Mouse (Mus musculus) kidney, adult 18-20 months (tissue): ENCODE results near the gene Gipc3.
A peak's percentile ranks its signal among the peaks of the same experiment; 100 is the strongest.

Experiments
- DNase-seq: peaks from one replicate; pipeline ENCODE4 v3.0.0; 2021

Gipc3 gene

GRCm38 (mm10) chr10:81319741-81320549, 23.1 kb downstream of the Gipc3 start:
- DNase-seq: no peak

DNA sequence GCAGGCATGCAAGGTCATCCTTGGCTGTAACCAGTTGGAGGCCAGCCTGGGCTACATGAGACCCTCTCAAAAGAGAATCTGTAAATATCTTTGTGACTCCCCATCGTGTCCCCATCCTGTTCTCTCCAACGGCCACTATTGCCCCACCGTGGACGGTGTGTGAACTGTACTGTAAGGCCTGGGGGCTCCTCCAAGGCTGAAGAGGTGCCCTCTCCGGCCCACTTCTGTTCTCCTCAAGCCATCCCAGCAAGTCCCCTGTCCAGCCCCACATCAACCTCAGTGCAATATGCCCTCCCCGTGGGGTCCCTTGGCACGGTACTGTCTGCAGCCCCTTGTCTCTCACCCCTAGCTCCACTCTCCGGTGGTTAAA, 23.8 kb downstream of the Gipc3 start:
- no peak for DNase-seq

DNA sequence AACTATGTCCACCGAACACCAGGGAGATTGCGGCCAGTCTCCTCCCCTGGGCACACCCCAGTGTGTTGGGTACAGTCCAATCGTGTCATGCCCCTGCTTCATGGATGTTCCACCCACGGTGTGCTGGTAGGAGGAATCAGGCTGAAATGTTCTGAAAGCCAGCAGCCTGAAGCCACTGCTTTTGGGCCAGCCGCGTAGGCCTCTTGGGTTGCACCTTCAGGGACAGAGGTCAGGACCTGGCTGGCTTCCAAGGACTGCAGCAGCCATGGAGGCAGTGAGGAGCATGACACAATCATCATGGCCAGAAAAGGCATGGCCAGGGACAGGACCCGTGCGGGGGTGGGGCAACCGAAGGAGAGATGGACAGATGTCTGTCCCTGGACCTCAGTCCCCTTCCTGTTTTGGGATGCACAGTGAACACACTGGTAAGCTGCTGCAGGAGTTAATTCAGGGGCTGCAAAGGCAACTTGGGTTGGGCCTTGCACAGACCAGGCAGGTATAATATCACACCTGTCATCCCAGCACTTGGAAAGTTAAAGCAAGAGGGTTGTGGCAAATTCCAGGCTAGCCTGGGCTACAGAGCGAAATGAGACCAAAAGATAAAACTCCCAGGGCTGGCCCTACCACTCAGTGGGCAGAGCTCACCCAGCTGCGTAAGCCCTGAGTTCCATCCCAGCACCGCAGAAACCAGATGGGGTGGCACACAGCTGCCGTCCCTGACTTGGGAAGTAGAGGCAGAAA, 24.3 kb downstream of the Gipc3 start:
- peak; percentile 39 for DNase-seq

- peak; percentile 69 for DNase-seq
Observed at GRCm38 (mm10) chr10:81317273-81317672, 25.8 kb downstream of the Gipc3 start.

DNA sequence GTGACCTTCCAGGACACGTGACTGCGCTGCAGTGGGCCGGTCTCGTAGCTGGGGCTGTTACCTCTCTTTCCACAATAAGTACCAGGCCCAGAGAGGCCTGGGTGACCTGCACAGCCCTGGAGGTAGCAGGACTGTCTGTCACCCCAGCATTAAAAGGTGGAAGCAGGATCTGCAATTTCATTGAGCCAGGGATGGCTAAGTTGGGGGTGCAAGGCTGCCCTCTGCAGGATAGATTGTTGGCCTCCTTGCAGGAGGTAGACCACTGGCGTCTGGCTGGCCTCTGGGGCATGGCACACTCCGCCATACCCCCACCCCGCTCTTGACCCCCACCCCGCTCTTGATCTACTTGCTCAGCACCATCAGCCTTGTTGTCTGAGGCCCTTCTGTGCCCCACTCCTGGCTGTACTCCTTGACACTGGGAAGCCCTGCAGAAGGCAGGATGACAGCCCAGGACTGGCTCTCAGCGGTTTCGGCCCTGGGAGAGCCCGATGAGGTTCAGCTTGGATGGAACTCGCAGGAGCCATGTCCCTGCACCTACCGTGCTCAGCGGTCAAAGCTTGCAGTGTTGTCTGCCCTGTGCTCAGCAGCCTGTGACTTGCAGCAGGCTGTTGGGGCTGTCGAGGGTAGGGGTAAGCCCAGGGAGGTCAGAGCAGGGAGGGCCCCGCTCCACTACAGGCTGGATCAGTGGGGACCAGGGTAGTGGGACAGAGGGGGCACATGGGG, 26.6 kb downstream of the Gipc3 start:
- peak; percentile 46 for DNase-seq

GRCm38 (mm10) chr10:81315587-81315986, 27.5 kb downstream of the Gipc3 start:
- DNase-seq: no peak

DNA sequence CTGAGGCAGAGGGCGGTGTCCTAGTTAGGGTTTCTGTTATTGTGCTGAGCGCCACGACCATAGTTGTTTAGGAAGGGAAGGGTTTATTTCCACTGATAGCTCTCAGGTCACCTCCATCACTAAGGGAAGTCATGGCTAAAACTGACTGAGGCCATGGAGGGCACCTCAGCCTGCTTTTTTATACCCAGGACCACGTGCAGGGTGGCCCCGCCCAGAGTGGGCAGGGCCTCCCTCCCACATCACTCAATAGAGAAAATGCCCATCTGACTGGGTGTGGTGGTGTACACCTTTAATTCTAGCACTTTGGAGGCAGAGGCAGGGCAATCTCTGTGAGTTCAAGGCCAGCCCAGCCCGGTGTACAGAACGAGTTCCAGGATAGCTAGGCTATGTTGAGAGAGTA, 28.9 kb downstream of the Gipc3 start:
- DNase-seq: no peak

DNA sequence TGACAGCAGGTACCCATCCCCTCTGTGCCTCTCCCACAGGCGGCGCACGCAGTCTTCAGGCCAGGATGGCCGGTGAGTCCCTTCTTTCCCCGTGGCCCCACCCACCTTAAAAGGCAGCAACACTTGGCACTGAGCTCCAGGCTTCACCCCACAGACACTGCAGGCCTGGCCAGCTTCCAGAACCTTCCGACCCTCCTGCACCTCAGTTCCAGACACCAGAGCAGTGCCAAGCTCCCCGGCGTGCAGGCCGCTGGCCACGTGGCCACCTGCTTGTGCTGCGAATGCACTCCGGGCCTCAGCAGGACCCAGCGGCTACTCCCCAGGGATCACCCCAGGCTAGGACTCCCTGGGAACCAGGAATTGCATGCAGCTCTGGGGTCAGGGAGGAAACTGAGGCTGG, 29.5 kb downstream of the Gipc3 start:
- no peak for DNase-seq

- DNase-seq: no peak
Observed at GRCm38 (mm10) chr10:81309571-81309970, 33.5 kb downstream of the Gipc3 start.

DNA sequence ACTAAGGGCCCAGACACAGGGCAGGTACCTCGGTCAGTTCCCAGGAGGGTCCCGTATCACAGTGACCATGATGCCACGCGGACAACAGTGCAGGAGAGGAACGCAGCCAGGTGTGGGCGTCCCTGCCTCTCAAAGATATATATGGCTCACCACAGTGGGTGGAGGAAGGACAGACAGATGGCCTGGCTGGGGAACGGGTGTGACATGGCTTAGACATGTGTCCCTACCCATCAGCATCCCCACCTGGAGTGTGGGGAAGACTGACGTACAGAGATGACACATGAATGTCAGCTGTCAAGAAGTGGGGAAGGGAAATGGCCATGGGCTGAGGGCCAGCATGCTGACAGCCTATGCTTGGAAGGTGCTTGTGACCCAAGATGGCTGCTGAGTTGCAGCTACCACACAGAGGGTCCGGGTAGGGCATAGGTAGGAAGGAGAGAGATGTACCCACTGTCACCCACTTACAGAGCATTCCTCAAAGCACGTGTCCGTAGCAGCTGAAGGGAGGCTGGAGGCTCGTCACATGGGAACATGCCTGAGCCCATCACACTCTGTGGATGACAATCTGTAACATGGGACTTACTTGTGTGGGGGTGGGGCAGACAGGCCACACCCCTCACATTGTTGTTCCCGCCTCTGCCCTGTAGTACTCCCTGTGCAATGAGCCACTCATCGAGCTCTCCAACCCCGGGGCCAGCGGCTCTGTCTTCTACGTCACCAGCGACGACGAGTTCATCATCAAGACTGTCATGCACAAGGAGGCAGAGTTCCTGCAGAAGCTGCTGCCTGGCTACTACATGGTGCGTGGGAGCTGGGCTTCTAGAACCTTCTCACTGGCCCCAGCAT, 36.0 kb downstream of the Gipc3 start:
- DNase-seq: no peak

DNA sequence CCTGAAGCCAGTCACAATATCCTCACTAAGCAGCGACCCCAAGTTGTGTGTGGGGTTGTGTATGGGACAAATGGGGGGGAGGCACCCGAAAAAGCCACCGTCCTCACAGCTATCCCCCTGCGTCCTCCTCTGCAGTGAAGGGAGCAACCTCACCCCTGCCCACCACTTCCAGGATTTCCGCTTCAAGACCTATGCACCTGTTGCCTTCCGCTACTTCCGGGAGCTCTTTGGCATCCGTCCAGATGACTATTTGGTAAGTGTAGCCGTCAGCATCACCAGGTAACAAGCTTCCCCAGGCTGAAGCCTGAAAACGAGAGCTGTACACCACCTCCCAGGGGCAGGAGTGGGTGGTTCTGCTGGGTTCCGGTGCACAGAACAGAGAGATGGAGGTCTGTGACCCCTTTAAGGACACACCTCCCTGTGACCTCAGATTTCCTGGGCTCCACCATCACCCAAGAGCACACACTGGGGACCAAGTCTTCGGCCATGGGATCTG, 36.8 kb downstream of the Gipc3 start:
- no peak for DNase-seq

DNA sequence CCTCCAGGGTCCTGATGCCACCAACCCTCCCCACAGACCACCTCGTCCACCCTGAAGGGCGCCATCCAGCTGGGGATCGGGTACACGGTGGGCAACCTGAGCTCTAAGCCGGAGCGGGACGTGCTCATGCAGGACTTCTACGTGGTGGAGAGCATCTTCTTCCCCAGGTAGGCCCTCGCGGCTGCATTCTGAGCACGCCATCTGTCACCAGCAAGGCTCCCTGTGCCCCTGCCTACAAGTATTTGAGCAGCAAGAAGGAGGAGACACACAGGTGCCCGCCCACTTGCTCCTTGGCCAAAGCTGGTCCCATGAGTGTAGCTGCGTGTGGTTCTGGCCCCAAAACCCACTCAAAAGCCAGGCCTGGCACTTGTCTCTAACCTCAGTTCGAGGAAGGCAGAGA, 37.4 kb downstream of the Gipc3 start:
- no peak for DNase-seq

- DNase-seq: peak; percentile 60
Observed at GRCm38 (mm10) chr10:81304597-81305238, 38.3 kb downstream of the Gipc3 start.

DNA sequence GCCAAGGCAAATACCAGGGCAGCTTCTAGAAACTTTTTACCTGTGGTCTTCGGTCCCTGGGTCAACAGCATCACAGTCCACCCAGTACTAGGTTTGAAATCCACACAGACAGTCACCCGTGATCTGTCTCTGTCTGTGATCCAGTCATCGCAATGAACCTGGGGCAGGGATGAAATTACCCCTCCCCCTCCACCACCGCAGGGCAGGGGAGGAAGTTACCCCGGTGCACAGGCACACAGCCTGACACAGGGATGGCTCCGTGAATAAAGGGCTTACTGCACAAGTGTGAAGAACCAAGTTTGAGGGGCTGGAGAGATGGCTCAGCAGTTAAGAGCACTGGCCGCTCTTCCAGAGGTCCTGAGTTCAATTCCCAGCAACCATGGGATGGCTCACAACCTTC, 39.3 kb downstream of the Gipc3 start:
- DNase-seq: no peak

- DNase-seq: no peak
Observed at GRCm38 (mm10) chr10:81303258-81303657, 39.8 kb downstream of the Gipc3 start.

DNA sequence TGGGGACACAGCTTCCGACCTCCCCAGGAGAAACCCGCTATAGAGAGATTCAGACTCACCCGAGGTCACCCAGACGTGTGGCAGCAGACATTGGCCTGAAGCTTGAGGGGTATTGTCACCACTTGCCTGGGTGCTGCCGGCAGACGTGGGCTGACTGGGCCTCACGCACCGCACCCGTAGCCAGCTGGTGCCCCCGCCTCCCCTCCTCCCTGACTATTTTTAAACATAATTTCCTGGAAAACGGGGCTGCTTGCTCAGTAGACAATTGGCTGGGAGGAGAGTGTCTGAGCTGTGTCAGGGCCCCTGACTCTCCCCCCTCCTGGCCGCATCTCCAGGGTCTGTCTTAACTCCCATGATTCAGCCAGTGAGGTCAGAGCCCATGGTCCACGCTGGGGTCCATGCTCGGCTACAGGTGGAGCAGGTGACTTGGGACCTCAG, 40.3 kb downstream of the Gipc3 start:
- peak; percentile 31 for DNase-seq

DNA sequence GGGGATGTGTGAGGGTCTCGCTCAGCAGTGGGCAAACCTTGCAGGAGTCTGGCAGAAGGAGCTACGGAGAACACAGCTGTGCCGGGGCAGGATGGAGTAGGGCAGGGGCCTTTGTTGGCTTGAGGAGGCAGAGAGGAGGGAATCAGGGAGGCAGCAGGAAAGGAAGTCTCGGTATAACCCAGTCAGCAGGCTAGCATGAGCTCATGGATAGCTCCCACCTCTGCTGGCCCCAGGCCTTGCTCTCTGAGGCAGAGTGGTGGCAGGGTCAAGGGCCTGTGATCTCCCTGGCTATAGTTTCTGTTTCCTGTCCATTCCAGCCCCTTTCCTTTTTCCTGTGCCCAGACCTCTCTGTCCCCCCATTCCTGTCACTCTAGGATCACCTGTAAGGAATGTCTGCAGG, 40.8 kb downstream of the Gipc3 start:
- DNase-seq: no peak

DNA sequence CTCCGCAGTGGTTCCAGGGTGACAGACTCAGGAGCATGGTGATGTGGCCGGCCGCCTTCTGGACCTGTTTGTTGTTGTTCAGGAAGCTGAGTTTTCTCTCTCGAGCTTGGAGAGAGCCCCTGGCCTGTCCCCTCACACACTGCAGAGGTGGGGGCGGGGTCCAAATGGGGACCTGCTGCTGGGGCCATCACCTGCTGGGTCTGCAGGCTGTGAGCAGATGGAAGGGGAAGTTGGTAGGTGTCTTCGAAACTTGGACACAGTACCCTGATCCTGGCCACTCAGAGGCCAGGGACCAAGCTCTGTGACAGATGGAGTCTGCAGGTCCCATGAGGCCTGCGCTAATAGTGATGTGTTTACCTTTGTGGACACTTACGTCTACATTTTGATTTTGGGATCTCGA, 41.7 kb downstream of the Gipc3 start:
- no peak for DNase-seq

- DNase-seq: no peak
Observed at GRCm38 (mm10) chr10:81300352-81300907, 42.6 kb downstream of the Gipc3 start.

DNA sequence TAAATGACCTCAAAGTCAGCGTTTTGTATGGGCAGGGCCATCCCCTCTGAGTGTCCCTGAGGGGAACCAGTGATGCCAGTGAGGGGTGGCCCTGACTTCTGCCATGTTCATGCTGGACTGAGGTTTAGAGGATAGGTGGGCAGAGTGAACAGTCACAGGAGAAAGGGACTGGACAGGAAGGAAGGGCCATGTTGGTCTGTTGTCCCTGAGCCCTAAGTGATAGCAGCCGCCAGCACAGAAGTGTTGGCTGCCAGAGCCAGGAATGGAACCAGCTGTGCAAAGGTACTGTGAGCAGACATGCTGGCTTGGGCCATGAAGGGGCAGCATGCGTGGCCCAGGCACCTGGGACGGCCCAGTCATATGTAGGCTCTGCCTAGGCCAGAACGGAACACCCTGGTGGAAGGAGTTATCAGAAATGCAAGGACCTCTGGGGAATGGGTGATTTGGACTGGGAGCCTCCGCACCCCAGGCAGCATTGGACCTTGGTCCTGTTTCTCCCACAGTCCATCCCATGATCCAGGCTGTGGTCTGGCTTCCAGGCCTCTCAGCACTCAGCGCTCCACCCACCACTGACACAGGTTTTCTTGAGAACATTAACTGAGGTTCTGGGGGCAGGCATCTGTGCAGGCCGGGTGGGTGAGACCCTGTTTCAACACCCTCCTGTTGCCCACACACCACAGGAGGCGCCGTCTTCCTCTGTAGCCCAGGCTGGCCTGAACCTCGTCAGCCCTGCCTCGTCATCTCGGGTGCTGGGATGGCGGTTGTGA, 43.3 kb downstream of the Gipc3 start:
- DNase-seq: peak; percentile 79
